Mouse (Mus musculus): ENCODE results near the gene Synm.

GRCm38 (mm10) chr7:67763625-67764024 lies 4.1 kb upstream of the Synm start:
- TF ChIP-seq CTCF (IDR thresholded peaks at IDR 0.05; ENCODE audit: insufficient read depth, low read length) (no peak), POLR2A (IDR thresholded peaks at IDR 0.05; ENCODE audit: borderline replicate concordance, extremely low read depth, low read depth, low read length) (no peak)
